Mouse (Mus musculus): Measurements from ENCODE around the gene Fibp. TPM values are rescaled to one million over a fixed set of nuclear protein-coding genes. Genes with fewer than 3 reads are reported as not detected.
A peak's percentile ranks its signal among the peaks of the same experiment; 100 is the strongest.

Fibp gene
- polyA plus RNA-seq, 1 experiment from 2014 or later = 129 TPM

DNA sequence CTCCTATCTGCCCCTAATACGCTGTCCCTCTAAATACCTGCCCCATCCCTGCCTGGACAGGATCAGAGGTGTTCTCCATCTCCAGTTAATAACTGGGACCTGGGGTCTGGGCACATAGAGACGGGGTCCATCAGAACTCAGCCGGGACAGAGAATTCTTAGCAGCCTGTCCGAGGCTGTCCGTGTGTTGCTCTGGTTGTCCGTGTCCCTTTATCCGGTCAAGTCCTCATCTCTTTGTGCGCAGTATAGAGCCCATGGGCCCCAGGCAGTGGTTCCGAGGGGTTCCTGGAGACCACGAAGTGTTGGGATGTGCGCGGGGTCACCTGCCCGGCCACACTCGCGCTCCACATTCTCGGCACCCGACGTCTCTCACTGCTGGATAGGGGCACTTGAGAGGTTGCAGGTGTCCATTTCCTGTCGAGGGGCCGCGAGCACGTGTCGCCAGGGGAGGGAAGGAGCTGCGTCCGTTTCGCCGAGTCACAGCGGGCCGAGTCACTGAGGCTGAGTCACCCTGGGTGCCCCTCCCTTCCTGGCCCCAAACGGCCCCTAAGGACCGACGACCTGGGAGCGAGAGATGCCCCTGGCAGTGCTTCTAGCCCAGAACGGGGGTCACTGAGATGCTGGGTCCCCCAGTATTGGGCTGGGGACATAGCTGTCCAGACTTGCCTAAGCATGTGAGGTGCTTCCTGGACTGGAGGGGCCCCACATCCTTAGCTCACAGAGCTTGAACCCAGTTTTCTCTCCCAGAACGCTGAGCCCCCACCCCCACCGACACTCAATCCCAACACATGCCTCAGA, 11.9 kb upstream of the Fibp start:
- Histone ChIP-seq H3K4me2 (replicated peaks; ENCODE audit: low read depth, low read length) (peak overlapping the region; percentile 99), H3K9me3 (ENCODE audit: low read length) (no peaks in the 10 kb centered on the region; the same call in 1 of the 2 replicates), H3K4me3 (ENCODE audit: low read length) (peak overlapping the region; percentile 63), H3K36me3 (ENCODE audit: insufficient read depth, low read length) (no peaks in the 10 kb centered on the region), H3K27ac (ENCODE audit: low read length) (no peak overlapping the region), H3K9ac (replicated peaks; ENCODE audit: low read length) (peak overlapping the region; percentile 58; the same call in 1 of the 2 replicates), H3K4me1 (ENCODE audit: insufficient read depth, low read length) (peaks cover 24% of the 10 kb centered on the region), H3K27me3 (ENCODE audit: insufficient read depth, low read length) (peaks cover 35% of the 10 kb centered on the region)
- ATAC-seq (ENCODE audit: low FRiP score, low TSS enrichment) = peak; percentile 18; the same call in 1 of the 2 replicates
- 6% methylated on average over 36 of the region's 36 CpGs for WGBS

DNA sequence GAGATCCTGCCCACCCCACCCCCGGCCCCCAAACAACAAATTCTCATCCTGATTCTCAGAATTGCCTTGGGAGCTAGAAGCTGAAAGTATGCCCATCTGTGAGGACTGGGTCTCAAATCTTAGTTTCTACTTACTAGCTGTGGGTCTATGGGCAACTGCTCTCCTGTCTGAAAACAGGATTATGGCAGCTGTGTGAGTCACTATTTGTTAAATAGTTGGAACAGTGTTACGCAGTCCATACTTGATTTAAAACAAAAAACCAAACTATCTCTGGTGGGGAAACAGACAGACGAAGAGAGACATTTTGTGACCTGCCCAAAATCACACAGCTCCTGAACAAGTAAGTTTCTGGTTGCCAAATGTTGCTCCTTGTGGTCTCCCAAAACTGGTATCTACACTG, 10.7 kb upstream of the Fibp start:
- Histone ChIP-seq H3K9ac (replicated peaks; ENCODE audit: low read length) (no peak overlapping the region), H3K27ac (ENCODE audit: low read length) (no peak overlapping the region), H3K4me2 (replicated peaks; ENCODE audit: low read depth, low read length) (no peak overlapping the region), H3K4me3 (ENCODE audit: low read length) (no peak overlapping the region), H3K9me3 (ENCODE audit: low read length) (no peaks in the 10 kb centered on the region; the same call in 1 of the 2 replicates), H3K36me3 (ENCODE audit: insufficient read depth, low read length) (no peaks in the 10 kb centered on the region), H3K27me3 (ENCODE audit: insufficient read depth, low read length) (peaks cover 35% of the 10 kb centered on the region), H3K4me1 (ENCODE audit: insufficient read depth, low read length) (peaks cover 21% of the 10 kb centered on the region)
- WGBS = 85% methylated on average over 3 of the region's 3 CpGs
- no peak for ATAC-seq (ENCODE audit: low FRiP score, low TSS enrichment)

DNA sequence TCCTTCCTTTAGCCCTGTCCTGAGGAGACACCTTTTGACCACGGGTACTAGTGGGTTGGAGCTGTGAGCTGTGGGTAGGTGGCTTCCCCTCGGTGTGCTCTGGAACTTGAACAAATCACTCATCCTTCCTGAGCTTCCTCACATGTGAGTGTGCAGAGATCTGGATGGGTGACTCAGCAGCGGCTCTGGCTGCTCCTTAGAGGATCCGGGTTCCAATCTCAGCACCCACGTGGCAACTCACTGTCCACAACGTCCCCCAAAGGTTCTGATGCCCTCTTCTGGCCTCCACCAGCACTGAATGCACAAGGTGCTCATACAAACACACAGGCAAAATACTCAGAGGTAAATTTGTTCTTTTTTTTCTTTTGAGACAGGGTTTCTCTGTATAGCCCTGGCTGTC, 8.6 kb upstream of the Fibp start:
- Histone ChIP-seq H3K4me2 (replicated peaks; ENCODE audit: low read depth, low read length) (no peak overlapping the region), H3K36me3 (ENCODE audit: insufficient read depth, low read length) (no peaks in the 10 kb centered on the region), H3K9ac (replicated peaks; ENCODE audit: low read length) (no peak overlapping the region), H3K4me3 (ENCODE audit: low read length) (no peak overlapping the region), H3K27me3 (ENCODE audit: insufficient read depth, low read length) (peaks cover 31% of the 10 kb centered on the region), H3K4me1 (ENCODE audit: insufficient read depth, low read length) (peaks cover 36% of the 10 kb centered on the region), H3K9me3 (ENCODE audit: low read length) (no peaks in the 10 kb centered on the region; the same call in 1 of the 2 replicates), H3K27ac (ENCODE audit: low read length) (no peak overlapping the region)
- ATAC-seq (ENCODE audit: low FRiP score, low TSS enrichment) = no peak
- 82% methylated on average over 6 of the region's 6 CpGs for WGBS

DNA sequence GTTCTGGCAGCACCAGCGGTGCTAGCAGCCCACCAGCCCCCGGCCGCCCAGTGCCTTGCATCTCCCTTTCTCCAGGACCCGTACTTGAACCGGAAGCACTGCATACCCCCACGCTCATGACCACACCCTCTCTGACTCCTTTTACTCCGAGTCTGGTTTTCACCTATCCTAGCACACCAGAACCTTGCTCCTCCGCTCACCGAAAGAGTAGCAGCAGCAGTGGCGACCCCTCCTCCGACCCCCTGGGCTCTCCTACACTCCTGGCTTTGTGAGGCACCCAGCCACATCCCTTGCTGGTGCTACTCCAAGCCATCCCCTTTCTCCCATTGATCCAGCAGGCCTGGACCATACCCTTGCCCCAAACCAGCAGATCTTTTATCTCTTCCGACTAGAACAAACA, 5.4 kb upstream of the Fibp start:
- peaks cover 24% of the 10 kb centered on the region for H3K4me1 ChIP-seq (ENCODE audit: insufficient read depth, low read length)
- no peak for ATAC-seq (ENCODE audit: low FRiP score, low TSS enrichment)
- WGBS = 68% methylated on average over 12 of the region's 12 CpGs
- H3K27me3 ChIP-seq (ENCODE audit: insufficient read depth, low read length) = no peaks in the 10 kb centered on the region; the same call in 1 of the 2 replicates
- H3K9me3 ChIP-seq (ENCODE audit: low read length) = no peaks in the 10 kb centered on the region
- H3K27ac ChIP-seq (ENCODE audit: low read length) = no peak overlapping the region
- peak overlapping the region; percentile 83 for H3K9ac ChIP-seq (replicated peaks; ENCODE audit: low read length)
- H3K36me3 ChIP-seq (ENCODE audit: insufficient read depth, low read length) = no peaks in the 10 kb centered on the region
- H3K4me3 ChIP-seq (ENCODE audit: low read length) = peak overlapping the region; percentile 72
- peak overlapping the region; percentile 90 for H3K4me2 ChIP-seq (replicated peaks; ENCODE audit: low read depth, low read length)

DNA sequence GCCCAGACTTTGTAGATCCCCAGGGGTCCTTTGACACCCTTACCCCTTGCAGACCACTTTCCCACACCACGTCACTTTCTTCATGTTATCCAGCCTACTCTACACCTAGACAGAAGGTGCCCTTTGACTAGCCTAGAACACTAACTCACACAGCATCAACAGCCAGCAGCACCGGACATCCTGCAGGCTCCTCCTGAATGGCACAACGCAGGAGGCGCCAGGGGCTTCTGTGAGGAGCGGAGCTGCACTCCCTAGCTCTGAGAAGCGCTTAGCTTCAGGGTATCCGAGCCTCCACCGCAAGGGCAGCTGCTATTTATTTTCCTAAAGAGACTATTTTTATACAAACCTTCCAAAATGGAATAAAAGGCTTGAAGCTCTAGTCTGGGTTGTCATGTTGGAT, 4.8 kb upstream of the Fibp start:
- Histone ChIP-seq H3K27me3 (ENCODE audit: insufficient read depth, low read length) (no peaks in the 10 kb centered on the region), H3K36me3 (ENCODE audit: insufficient read depth, low read length) (no peaks in the 10 kb centered on the region), H3K4me3 (ENCODE audit: low read length) (peak overlapping the region; percentile 72), H3K27ac (ENCODE audit: low read length) (peak overlapping the region; percentile 90; the same call in 1 of the 2 replicates), H3K4me1 (ENCODE audit: insufficient read depth, low read length) (peaks cover 25% of the 10 kb centered on the region), H3K4me2 (replicated peaks; ENCODE audit: low read depth, low read length) (peak overlapping the region; percentile 90), H3K9me3 (ENCODE audit: low read length) (no peaks in the 10 kb centered on the region), H3K9ac (replicated peaks; ENCODE audit: low read length) (peak overlapping the region; percentile 83)
- WGBS = 55% methylated on average over 8 of the region's 8 CpGs
- no peak for ATAC-seq (ENCODE audit: low FRiP score, low TSS enrichment)

DNA sequence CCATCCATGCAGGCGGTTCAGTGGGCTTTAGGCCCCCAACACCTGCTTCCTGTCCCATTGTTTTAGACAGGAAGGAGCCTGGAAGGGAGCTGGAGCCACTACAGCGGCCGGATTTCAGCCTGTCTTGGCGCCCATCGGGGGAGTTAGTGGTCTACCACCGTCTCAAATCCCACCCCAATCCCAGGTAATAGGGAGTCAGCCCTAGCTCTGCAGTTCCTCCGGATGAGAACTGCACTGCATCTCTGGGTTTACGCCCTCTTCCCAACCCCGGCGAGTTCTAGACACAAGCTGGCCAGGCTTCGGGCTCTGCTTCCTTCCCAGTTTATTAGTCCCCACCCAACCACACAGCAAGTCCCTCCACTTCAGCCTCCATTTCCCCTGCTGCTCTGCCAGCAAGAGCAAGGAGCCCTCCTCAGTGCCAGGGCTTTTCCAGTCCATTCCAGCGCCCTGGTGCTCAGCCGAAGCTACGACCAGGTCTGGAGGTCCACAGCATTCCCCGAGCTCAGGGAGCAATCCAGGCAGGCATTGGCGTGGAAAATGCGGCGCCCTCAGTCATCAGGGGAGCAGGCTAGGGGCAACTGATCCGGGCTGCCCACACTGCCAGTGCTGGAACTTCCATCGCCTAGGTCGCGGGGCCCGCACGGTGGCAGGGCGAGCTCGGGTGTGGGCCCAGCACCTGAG, 4.0 kb upstream of the Fibp start:
- H3K4me1 ChIP-seq (ENCODE audit: insufficient read depth, low read length) = peaks cover 30% of the 10 kb centered on the region
- WGBS = under 1% methylated on average over 26 of the region's 26 CpGs
- no peaks in the 10 kb centered on the region for H3K36me3 ChIP-seq (ENCODE audit: insufficient read depth, low read length)

DNA sequence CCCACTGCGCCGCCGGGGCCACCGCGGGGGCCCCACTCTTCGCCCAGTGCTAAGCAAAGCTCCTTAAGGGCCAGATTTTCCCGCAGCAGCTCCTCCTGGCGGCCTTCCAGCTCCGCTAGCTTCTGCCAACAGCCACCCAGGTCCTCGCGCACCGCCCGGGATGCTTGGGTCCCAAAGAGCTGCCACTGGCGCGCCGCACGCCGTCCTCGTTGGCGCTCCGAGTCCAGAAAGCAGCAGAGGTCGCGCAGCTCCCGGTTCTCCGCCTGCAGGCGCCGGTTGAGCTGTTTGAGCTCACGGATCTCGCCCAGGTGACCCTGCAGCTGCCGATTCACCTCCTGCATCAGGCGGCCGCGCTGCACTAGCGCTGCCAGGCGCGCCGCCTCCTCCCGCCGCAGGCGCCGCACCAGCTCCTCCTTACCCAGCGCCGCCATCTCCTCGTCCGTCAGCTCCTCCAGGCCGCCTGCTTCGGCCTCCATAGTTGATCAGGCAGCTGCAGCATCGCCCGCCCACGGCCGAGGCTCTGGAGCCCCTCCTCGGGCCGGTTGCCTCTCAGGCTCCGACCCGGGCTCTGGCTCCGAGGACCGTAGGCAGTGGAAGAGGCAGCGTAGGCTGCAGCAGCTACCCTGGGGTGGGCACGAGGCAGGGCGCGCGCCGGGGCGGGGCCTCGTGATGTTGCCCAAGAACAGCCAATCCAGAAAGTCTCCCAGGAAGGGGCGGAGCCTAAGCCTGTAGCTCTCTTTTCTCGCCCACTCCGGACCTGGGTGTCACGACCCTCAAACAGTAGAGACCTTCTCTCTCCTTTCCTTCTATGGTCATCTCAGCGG, 3.3 kb upstream of the Fibp start:
- WGBS = under 1% methylated on average over 70 of the region's 70 CpGs
- ATAC-seq (ENCODE audit: low FRiP score, low TSS enrichment) = peak; percentile 92
- no peaks in the 10 kb centered on the region for H3K36me3 ChIP-seq (ENCODE audit: insufficient read depth, low read length)
- no peaks in the 10 kb centered on the region for H3K9me3 ChIP-seq (ENCODE audit: low read length)
- H3K27me3 ChIP-seq (ENCODE audit: insufficient read depth, low read length) = no peaks in the 10 kb centered on the region
- peak overlapping the region; percentile 83 for H3K9ac ChIP-seq (replicated peaks; ENCODE audit: low read length)
- H3K4me3 ChIP-seq (ENCODE audit: low read length) = peak overlapping the region; percentile 72
- peak overlapping the region; percentile 90 for H3K27ac ChIP-seq (ENCODE audit: low read length)
- H3K4me2 ChIP-seq (replicated peaks; ENCODE audit: low read depth, low read length) = peak overlapping the region; percentile 90
- peaks cover 32% of the 10 kb centered on the region for H3K4me1 ChIP-seq (ENCODE audit: insufficient read depth, low read length)

More for the DNA sequence above, 4.0 kb upstream of the Fibp start:
- H3K9ac ChIP-seq (replicated peaks; ENCODE audit: low read length) = peak overlapping the region; percentile 83
- H3K4me3 ChIP-seq (ENCODE audit: low read length) = peak overlapping the region; percentile 72
- peak; percentile 2; the same call in 1 of the 2 replicates for ATAC-seq (ENCODE audit: low FRiP score, low TSS enrichment)
- H3K4me2 ChIP-seq (replicated peaks; ENCODE audit: low read depth, low read length) = peak overlapping the region; percentile 90
- H3K27me3 ChIP-seq (ENCODE audit: insufficient read depth, low read length) = no peaks in the 10 kb centered on the region
- peak overlapping the region; percentile 90 for H3K27ac ChIP-seq (ENCODE audit: low read length)
- no peaks in the 10 kb centered on the region for H3K9me3 ChIP-seq (ENCODE audit: low read length)

DNA sequence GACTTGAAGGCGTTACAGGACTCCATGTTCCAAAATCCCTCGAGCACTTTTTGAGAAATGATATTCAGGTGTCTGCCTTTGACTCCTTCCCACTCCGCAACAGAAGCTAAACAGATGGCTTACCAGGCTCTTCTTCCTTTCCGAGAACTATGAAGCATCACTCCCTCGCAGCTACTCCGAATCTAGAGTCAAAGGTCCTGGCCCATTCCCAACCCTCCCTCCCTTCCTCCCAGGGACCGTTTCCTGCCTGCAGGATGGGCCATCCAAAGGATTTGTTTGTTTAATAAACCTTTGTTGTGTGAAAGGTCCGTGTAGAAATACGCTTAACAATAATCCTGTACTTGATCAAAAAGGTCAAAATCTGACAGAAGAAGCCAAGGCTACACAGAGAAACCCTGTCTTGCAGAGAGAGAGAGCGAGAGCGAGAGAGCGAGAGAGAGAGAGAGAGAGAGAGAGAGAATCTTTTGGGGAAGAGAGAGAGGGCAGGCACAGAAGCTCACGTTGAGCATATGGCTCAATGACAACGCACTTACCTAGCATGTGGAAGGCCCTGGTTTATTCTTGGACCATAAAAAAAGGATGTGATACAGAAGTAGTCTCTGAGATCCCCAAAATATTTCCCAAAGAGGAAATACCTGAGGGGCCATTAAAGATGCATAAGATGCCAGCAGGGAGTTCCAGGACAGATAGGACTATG, 2.5 kb upstream of the Fibp start, which contains the start of gene Ccdc85b:
Gene Ccdc85b (minus strand): TSS at position 149 of the 697 bp plus-strand sequence.
- Histone ChIP-seq H3K36me3 (ENCODE audit: insufficient read depth, low read length) (peaks cover 6% of the 10 kb centered on the region; the same call in 1 of the 2 replicates), H3K4me1 (ENCODE audit: insufficient read depth, low read length) (peaks cover 32% of the 10 kb centered on the region), H3K4me2 (replicated peaks; ENCODE audit: low read depth, low read length) (peak within 1 kb of the TSS; percentile 90), H3K27me3 (ENCODE audit: insufficient read depth, low read length) (no peaks in the 10 kb centered on the region), H3K27ac (ENCODE audit: low read length) (peak within 1 kb of the TSS; percentile 90), H3K9ac (replicated peaks; ENCODE audit: low read length) (peak within 1 kb of the TSS; percentile 83), H3K9me3 (ENCODE audit: low read length) (no peaks in the 10 kb centered on the region), H3K4me3 (ENCODE audit: low read length) (peak within 1 kb of the TSS; percentile 72)
- 11% methylated on average over 14 of the region's 14 CpGs for WGBS
- no peak for ATAC-seq (ENCODE audit: low FRiP score, low TSS enrichment)

DNA sequence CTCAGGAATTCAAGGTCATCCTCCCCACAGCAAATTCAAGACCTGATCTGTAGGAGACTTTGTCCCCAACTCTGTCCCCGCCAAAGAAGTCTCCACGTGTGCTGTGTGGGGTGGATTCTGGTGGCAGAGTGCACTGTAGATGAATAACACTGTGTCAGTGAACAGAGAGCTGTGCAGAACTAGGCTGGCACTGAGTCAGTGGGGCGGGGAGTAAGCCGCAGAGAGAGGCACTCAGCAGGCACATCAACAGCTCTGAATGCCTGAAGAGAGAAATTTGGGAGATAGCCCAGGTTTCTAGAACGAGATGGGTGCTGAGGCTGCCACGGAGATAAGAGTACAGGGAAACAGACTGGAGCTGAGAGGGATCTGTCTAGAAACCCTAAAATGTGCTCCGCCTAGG, 1.4 kb upstream of the Fibp start:
- H3K9me3 ChIP-seq (ENCODE audit: low read length) = no peaks in the 10 kb centered on the region
- no peaks in the 10 kb centered on the region for H3K27me3 ChIP-seq (ENCODE audit: insufficient read depth, low read length)
- H3K4me1 ChIP-seq (ENCODE audit: insufficient read depth, low read length) = peaks cover 35% of the 10 kb centered on the region
- H3K9ac ChIP-seq (replicated peaks; ENCODE audit: low read length) = no peak overlapping the region
- no peak overlapping the region for H3K4me3 ChIP-seq (ENCODE audit: low read length)
- no peak overlapping the region for H3K27ac ChIP-seq (ENCODE audit: low read length)
- WGBS = 75% methylated on average over 7 of the region's 7 CpGs
- H3K36me3 ChIP-seq (ENCODE audit: insufficient read depth, low read length) = peaks cover 14% of the 10 kb centered on the region; the same call in 1 of the 2 replicates
- H3K4me2 ChIP-seq (replicated peaks; ENCODE audit: low read depth, low read length) = no peak overlapping the region
- no peak for ATAC-seq (ENCODE audit: low FRiP score, low TSS enrichment)
